ENCODE assay signal across 8 mouse cellular contexts in the genomic region with DNA sequence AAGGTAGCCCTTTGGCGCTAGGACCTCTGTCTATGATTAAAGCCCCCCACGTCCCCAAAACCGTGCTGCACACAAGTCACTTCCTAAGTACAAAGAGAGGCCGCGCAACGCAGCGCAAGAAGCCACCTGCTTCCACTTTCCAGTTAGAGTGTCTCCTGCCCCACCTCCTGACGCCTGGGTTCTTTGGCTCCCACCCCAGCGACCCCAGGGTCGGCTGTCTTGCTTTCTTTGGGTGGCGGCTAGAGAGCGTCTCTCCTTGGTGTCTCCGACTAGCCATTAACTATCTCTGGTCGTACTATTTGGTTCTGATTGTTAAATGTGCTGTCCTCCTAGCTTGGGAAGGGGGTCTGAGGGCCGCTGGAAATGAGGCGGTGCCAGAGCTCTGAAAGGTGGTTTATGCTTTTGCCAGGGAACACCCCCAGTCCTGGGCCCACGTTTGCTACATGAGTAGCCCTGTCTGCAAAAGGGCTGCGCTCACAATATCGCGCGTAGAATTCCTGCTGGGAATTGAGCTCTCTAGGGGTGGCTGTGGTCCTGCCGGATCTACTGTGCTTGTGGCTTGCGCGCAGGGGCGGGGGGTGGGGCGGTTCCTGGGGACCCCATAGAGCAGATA. TPM values are rescaled to one million over a fixed set of nuclear protein-coding genes. Genes with fewer than 3 reads are reported as not detected.
DNase-seq lines count a peak whose midpoint lies in the region; ATAC-seq and TF ChIP-seq lines count a peak whose summit lies in the region.

No protein-coding gene starts in this region.

- no peak for TF ChIP-seq POLR2A in cortical plate, adult 2 months (IDR thresholded peaks at IDR 0.05; ENCODE audit: extremely low read depth, insufficient read depth, low read length)

- H3K9me3 ChIP-seq in intestine, embryonic 14.5 days (ENCODE audit: control insufficient read depth, low read length): no peaks in the 10 kb centered on the region
- H3K9me3 ChIP-seq in neural tube, embryonic 15.5 days (replicated peaks): no peaks in the 10 kb centered on the region

- no peak overlapping the region for H3K4me2 ChIP-seq in intestine, embryonic 14.5 days (ENCODE audit: low read length)
- peak overlapping the region; percentile 92 for H3K4me2 ChIP-seq in neural tube, embryonic 15.5 days

- TF ChIP-seq CTCF in left cerebral cortex, adult 2 months (IDR thresholded peaks at IDR 0.05): no peak
- TF ChIP-seq CTCF in cortical plate, adult 2 months (IDR thresholded peaks at IDR 0.05; ENCODE audit: extremely low read depth, insufficient read depth, low read length): no peak

- intact Hi-C loops in left cerebral cortex, adult 2 months (cut with DNase I): loop anchor here (2.0 to 5.0 kb wide), 2 partner anchors 63 to 238 kb away; no protein-coding TSS in a partner anchor
- intact Hi-C loops in left cerebral cortex, postnatal 36 days (cut with DNase I): loop anchor here (5.0 kb wide), 1 partner anchor 238 kb away; no protein-coding TSS in a partner anchor
- intact Hi-C loops in left cerebral cortex, postnatal 10 days (cut with DNase I): loop anchor here (5.0 kb wide), 1 partner anchor 238 kb away; no protein-coding TSS in a partner anchor

- WGBS in intestine, embryonic 14.5 days: 3% methylated on average over 26 of the region's 26 CpGs
- under 1% methylated on average over 26 of the region's 26 CpGs for WGBS in neural tube, embryonic 15.5 days

- H3K27me3 ChIP-seq in intestine, embryonic 14.5 days (replicated peaks; ENCODE audit: control insufficient read depth, insufficient read depth, low read length): peaks cover 66% of the 10 kb centered on the region
- peaks cover 46% of the 10 kb centered on the region for H3K27me3 ChIP-seq in neural tube, embryonic 15.5 days (replicated peaks)

- H3K4me1 ChIP-seq in cortical plate, adult 2 months (ENCODE audit: control insufficient read depth, insufficient read depth, low read length): no peaks in the 10 kb centered on the region
- peaks cover 2% of the 10 kb centered on the region; the same call in 1 of the 2 replicates for H3K4me1 ChIP-seq in intestine, embryonic 14.5 days (replicated peaks; ENCODE audit: control insufficient read depth, insufficient read depth, low read length)
- peaks cover 37% of the 10 kb centered on the region for H3K4me1 ChIP-seq in neural tube, embryonic 15.5 days

- H3K36me3 ChIP-seq in intestine, embryonic 14.5 days (ENCODE audit: control insufficient read depth, insufficient read depth, low read length): no peaks in the 10 kb centered on the region
- H3K36me3 ChIP-seq in neural tube, embryonic 15.5 days: no peaks in the 10 kb centered on the region

- H3K4me3 ChIP-seq in left cerebral cortex, adult 2 months: peak overlapping the region; percentile 53
- peak overlapping the region; percentile 32 for H3K4me3 ChIP-seq in cortical plate, adult 2 months (ENCODE audit: insufficient read depth, low read length)
- H3K4me3 ChIP-seq in intestine, embryonic 14.5 days (ENCODE audit: low read depth, low read length): 0 out of 2 replicates have a peak overlapping the region, but pooled peaks have one; percentile 39
- peak overlapping the region; percentile 72 for H3K4me3 ChIP-seq in neural tube, embryonic 15.5 days (replicated peaks)

- no peak for DNase-seq in left cerebral cortex, adult 2 months (ENCODE audit: extremely low spot score in 1 of 2, low spot score in 2 of 2)
- no peak for DNase-seq in left cerebral cortex, postnatal 36 days (ENCODE audit: low spot score in 2 of 2)
- peak; percentile 54 for DNase-seq in intestine, embryonic 14.5 days (ENCODE audit: low spot score)
- no peak for DNase-seq in thymus, postnatal 4 days
- DNase-seq in left cerebral cortex, adult 11 months (ENCODE audit: low spot score): no peak
- DNase-seq in left cerebral cortex, postnatal 10 days (ENCODE audit: extremely low spot score in 1 of 2, low spot score in 2 of 2): no peak

- H3K27ac ChIP-seq in left cerebral cortex, adult 2 months: no peak overlapping the region; the same call in 1 of the 2 replicates
- no peak overlapping the region for H3K27ac ChIP-seq in cortical plate, adult 2 months (ENCODE audit: insufficient read depth, low read length)
- no peak overlapping the region for H3K27ac ChIP-seq in intestine, embryonic 14.5 days (ENCODE audit: low read depth)
- H3K27ac ChIP-seq in neural tube, embryonic 15.5 days (replicated peaks): peak overlapping the region; percentile 61

- ATAC-seq in intestine, embryonic 14.5 days (replicated peaks; ENCODE audit: low FRiP score, low TSS enrichment, low read depth): no peak
- no peak for ATAC-seq in neural tube, embryonic 15.5 days (ENCODE audit: low FRiP score)

- H3K9ac ChIP-seq in intestine, embryonic 14.5 days (ENCODE audit: low read length): no peak overlapping the region
- peak overlapping the region; percentile 67 for H3K9ac ChIP-seq in neural tube, embryonic 15.5 days (replicated peaks)

RNA-seq across cellular contexts. Expression of a gene that starts 0.9 kb away (rescaled TPM):
- 10 to 100 TPM in 1 of 2 experiments, 1 to 10 TPM in 1; 9.8 to 16.0 TPM for total RNA-seq in left cerebral cortex, adult 2 months (2021)
- total RNA-seq in left cerebral cortex, postnatal 36 days (2021): 10 to 100 TPM; 14.2 to 16.0 TPM
- 8.6 and 9.6 TPM in 2 replicates for polyA plus RNA-seq in cortical plate, adult 2 months (2012; rRNA removed)
- polyA plus RNA-seq in intestine, embryonic 14.5 days (2014; fragmentation: Nextera tagmentation; extraction: Ambion mirVana): 0.05 TPM in 1 of 2 replicates, not detected in the other
- polyA plus RNA-seq in neural tube, embryonic 15.5 days (2015; fragmentation: Nextera tagmentation; extraction: Ambion mirVana): 7.6 and 9.5 TPM in 2 replicates
- total RNA-seq in left cerebral cortex, postnatal 10 days (2021): 10 to 100 TPM; 12.3 to 15.0 TPM
